Mouse (Mus musculus) liver, embryonic 14.5 days (tissue): ENCODE measurements at regions not wholly inside any gene's neighbourhood (a gene's known extent, or its start where the extent isn't known, plus 50 kb on each side); places are given as distances from the start of the nearest gene placed in this dataset.

Experiments used
- ATAC-seq: fragments of 200-750 bp; cut with Nextera tagmentation; 2 replicates; pipeline ENCODE4 v1.8.0; 2017; ENCODE audit warnings: moderate number of reproducible peaks, mild to moderate bottlenecking, moderate library complexity; ENCODE audit not compliant: insufficient read depth
- DNase-seq, 3 experiments: peaks; one replicate each; pipeline ENCODE4 v3.0.0-alpha.2; 2012 to 2013; ENCODE audit warnings: low read depth in 3 of 3, low spot score in 3 of 3
- H3K27ac ChIP-seq: fragments of 300-500 bp; sonication (generic); 2 replicates; pipeline ENCODE4 v1.5.1; 2014; ENCODE audit warnings: moderate library complexity, mild to moderate bottlenecking, control low read depth, inconsistent platforms
- H3K27me3 ChIP-seq: fragments of 300-500 bp; sonication (generic); 2 replicates; pipeline ENCODE4 v1.6.1; 2014; ENCODE audit warnings: mild to moderate bottlenecking, low read length, moderate library complexity; ENCODE audit not compliant: control insufficient read depth, insufficient read depth
- H3K36me3 ChIP-seq: fragments of 300-500 bp; sonication (generic); replicated peaks from 2 replicates; pipeline ENCODE4 v1.6.1; 2014; ENCODE audit warnings: low read depth; ENCODE audit not compliant: control insufficient read depth, insufficient read depth
- H3K4me1 ChIP-seq, 2 experiments: fragments of 200-500 bp in 1 of 2; fragments of 300-500 bp in 1 of 2; sonication (generic) in 1 of 2; replicated peaks; 2 replicates each; pipeline ENCODE4 v1.6.1; 2012 to 2014; ENCODE audit warnings: antibody characterized with exemption in 1 of 2, inconsistent platforms in 1 of 2, low read length in 1 of 2; ENCODE audit not compliant: control insufficient read depth in 2 of 2, insufficient read depth in 2 of 2
- H3K4me2 ChIP-seq: fragments of 300-500 bp; sonication (generic); 2 replicates; pipeline ENCODE4 v1.6.1; 2014; ENCODE audit warnings: low read depth, mild to moderate bottlenecking, control low read depth, moderate library complexity
- H3K4me3 ChIP-seq, 2 experiments: fragments of 200-500 bp in 1 of 2; fragments of 300-500 bp in 1 of 2; sonication (generic) in 1 of 2; 2 replicates each; pipeline ENCODE4 v1.5.1; 2012 to 2014; ENCODE audit warnings: low read depth in 2 of 2, low read length in 2 of 2, mild to moderate bottlenecking in 2 of 2, control low read depth in 1 of 2, inconsistent platforms in 1 of 2, moderate library complexity in 1 of 2; ENCODE audit not compliant: insufficient read depth in 1 of 2
- H3K9ac ChIP-seq: fragments of 300-500 bp; sonication (generic); replicated peaks from 2 replicates; pipeline ENCODE4 v1.6.1; 2014; ENCODE audit warnings: mild to moderate bottlenecking, control low read depth, moderate library complexity
- H3K9me3 ChIP-seq: fragments of 300-500 bp; sonication (generic); 2 replicates; pipeline ENCODE4 v1.6.1; 2016; ENCODE audit warnings: low read length, mixed read lengths; ENCODE audit not compliant: control insufficient read depth
- CTCF ChIP-seq: IDR thresholded peaks from 2 replicates; pipeline ENCODE4 v1.5.1; 2016; ENCODE audit warnings: antibody characterized with exemption, low read depth, control low read depth
- EP300 ChIP-seq: IDR thresholded peaks from 2 replicates; pipeline ENCODE4 v1.6.1; 2016; ENCODE audit warnings: antibody characterized with exemption, low read depth
- WGBS: fragments of 180-500 bp; shearing (Covaris S2); extraction: QIAGEN DNeasy Blood & Tissue Kit; methylation state at CpG from one replicate; pipeline ENCODE4 v1.1.7; 2014; ENCODE audit not compliant: insufficient replicate concordance; 5-methylcytosine and 5-hydroxymethylcytosine counted together

- no peaks in the 10 kb centered on the region for H3K4me1 ChIP-seq
- no peak for ATAC-seq
- TF ChIP-seq CTCF: no peak
- no peak for TF ChIP-seq EP300
- no peak overlapping the region for H3K27ac ChIP-seq
- H3K4me3 ChIP-seq: no peak overlapping the region
- no peak overlapping the region for H3K4me2 ChIP-seq
- H3K27me3 ChIP-seq: no peaks in the 10 kb centered on the region
- WGBS: 40% methylated on average over 2 of the region's 2 CpGs
- DNase-seq: no peak
- no peak overlapping the region for H3K9ac ChIP-seq
- no peaks in the 10 kb centered on the region for H3K36me3 ChIP-seq
- no peaks in the 10 kb centered on the region for H3K9me3 ChIP-seq
These were observed 642.5 kb downstream of the Actr3 start for GRCm38 (mm10) chr1:124793026-124793425.

GRCm38 (mm10) chr1:124790646-124791045, 644.9 kb downstream of the Actr3 start:
- Histone ChIP-seq H3K4me1 (no peaks in the 10 kb centered on the region), H3K36me3 (no peaks in the 10 kb centered on the region), H3K27me3 (no peaks in the 10 kb centered on the region), H3K4me2 (no peak overlapping the region), H3K9me3 (no peaks in the 10 kb centered on the region), H3K4me3 (no peak overlapping the region), H3K27ac (no peak overlapping the region), H3K9ac (no peak overlapping the region)
- DNase-seq: no peak
- 60% methylated on average over 2 of the region's 2 CpGs for WGBS
- no peak for ATAC-seq
- TF ChIP-seq CTCF: no peak

GRCm38 (mm10) chr1:124790130-124790529, 645.4 kb downstream of the Actr3 start:
- H3K4me3 ChIP-seq: no peak overlapping the region
- no peaks in the 10 kb centered on the region for H3K27me3 ChIP-seq
- H3K9me3 ChIP-seq: no peaks in the 10 kb centered on the region
- 71% methylated on average over 3 of the region's 3 CpGs for WGBS
- H3K9ac ChIP-seq: no peak overlapping the region
- DNase-seq: no peak
- no peak for ATAC-seq
- TF ChIP-seq CTCF (no peak), EP300 (no peak)
- H3K27ac ChIP-seq: no peak overlapping the region
- no peaks in the 10 kb centered on the region for H3K4me1 ChIP-seq
- no peak overlapping the region for H3K4me2 ChIP-seq
- no peaks in the 10 kb centered on the region for H3K36me3 ChIP-seq

- ATAC-seq (no peak), DNase-seq (no peak)
- H3K4me3 ChIP-seq: no peak overlapping the region
- no peaks in the 10 kb centered on the region; the same call in 1 of the 2 replicates for H3K9me3 ChIP-seq
- no peak overlapping the region for H3K4me2 ChIP-seq
- no peak overlapping the region for H3K9ac ChIP-seq
- H3K27me3 ChIP-seq: no peaks in the 10 kb centered on the region
- no peaks in the 10 kb centered on the region for H3K4me1 ChIP-seq
- 55% methylated on average over 2 of the region's 2 CpGs for WGBS
- H3K27ac ChIP-seq: no peak overlapping the region
- no peaks in the 10 kb centered on the region for H3K36me3 ChIP-seq
- TF ChIP-seq EP300: no peak
- TF ChIP-seq CTCF: no peak
These were observed 652.5 kb downstream of the Actr3 start for GRCm38 (mm10) chr1:124783066-124783465.

GRCm38 (mm10) chr1:124777685-124778084, 657.8 kb downstream of the Actr3 start:
- Histone ChIP-seq H3K27ac (no peak overlapping the region), H3K4me3 (no peak overlapping the region), H3K27me3 (no peaks in the 10 kb centered on the region), H3K9me3 (no peaks in the 10 kb centered on the region; the same call in 1 of the 2 replicates), H3K4me2 (no peak overlapping the region), H3K36me3 (no peaks in the 10 kb centered on the region), H3K4me1 (no peaks in the 10 kb centered on the region), H3K9ac (no peak overlapping the region)
- WGBS: 62% methylated on average over 2 of the region's 2 CpGs
- TF ChIP-seq CTCF (no peak), EP300 (no peak)
- no peak for DNase-seq
- no peak for ATAC-seq

- no peak overlapping the region for H3K27ac ChIP-seq
- H3K9me3 ChIP-seq: no peaks in the 10 kb centered on the region
- DNase-seq: no peak
- ATAC-seq: no peak
- TF ChIP-seq CTCF (no peak), EP300 (no peak)
- H3K4me2 ChIP-seq: no peak overlapping the region
- no peaks in the 10 kb centered on the region for H3K36me3 ChIP-seq
- no peak overlapping the region for H3K4me3 ChIP-seq
- H3K4me1 ChIP-seq: no peaks in the 10 kb centered on the region
- no peaks in the 10 kb centered on the region for H3K27me3 ChIP-seq
- no peak overlapping the region for H3K9ac ChIP-seq
These were observed 678.8 kb downstream of the Actr3 start for GRCm38 (mm10) chr1:124756721-124757120.
